Mouse (Mus musculus) gonadal fat pad, adult 2 months (tissue): ENCODE results near the gene Rrp9. TPM values are rescaled to one million over a fixed set of nuclear protein-coding genes. Genes with fewer than 3 reads are reported as not detected.

Experiments
- DNase-seq: peaks from one replicate; pipeline ENCODE4 v3.0.0-alpha.2; 2012; ENCODE audit warnings: low read depth
- polyA plus RNA-seq: library from polyadenylated mRNA; depleted of rRNA; stranded (reverse); fragments of >200 nt; gene quantifications from 2 replicates; pipeline ENCODE4 v1.2.3, GENCODE M21; 2012

The Rrp9 gene
- polyA plus RNA-seq, 1 experiment = 27.9 TPM

DNA sequence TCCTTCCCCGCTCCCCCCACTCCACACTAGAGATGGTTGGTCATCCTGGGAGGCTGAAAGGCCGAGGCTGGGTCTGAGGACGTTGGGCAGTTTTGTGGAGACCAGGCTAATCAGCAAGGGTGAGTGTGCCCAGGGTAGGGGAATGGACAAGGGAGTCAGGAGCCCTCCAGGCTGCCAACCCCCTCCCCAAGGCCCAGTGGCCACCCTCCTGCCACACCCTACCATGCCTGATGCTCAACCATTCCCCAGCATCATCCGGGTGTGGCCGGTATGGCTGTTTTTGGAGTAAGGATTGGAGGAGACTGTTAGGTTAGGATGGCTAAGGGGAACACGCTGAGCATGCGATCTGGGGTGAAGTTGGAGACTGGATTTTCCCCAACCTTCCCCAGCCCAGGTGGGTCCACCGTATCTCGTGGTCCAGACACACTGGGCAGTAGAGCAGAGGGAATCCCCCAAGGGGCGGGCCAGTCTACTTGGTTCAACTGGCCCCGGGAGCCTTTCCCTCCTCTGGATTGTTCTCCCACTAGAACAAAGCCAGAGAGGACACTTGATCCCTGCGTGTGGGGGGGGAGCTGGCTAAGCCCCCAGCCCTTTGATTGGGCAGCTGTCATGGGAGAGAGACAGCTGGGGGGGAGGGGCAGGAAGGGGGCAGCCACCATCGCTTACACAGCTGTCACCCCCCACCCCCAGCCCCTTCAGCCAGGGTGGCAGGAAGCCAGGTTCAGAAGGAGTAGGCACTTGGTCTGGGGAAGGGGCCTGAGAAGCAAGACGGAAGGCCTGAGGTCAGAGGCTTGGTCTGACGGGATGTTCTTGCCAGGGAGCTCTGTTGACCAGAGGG, 19.2 kb upstream of the Rrp9 start:
- no peak for DNase-seq

DNA sequence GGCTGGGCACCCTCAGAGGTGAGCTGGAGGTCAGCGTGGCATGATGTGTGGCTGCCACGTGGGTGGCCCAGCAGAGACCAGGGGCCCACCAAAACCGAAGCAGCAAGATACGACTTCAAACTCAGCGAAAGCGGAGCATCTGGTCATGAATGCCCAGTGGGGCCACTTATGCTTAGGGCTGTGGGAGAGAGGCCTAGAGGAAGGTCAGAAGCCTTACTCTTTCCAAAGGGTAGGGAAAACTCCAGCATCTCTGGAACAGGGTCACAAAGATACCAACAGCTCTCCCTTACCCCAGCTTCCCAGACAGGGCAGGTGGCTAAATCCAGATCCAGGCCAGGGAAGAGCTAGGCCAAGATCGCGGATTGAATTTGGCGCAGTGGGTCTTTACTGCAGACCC, 18.6 kb upstream of the Rrp9 start:
- no peak for DNase-seq

DNA sequence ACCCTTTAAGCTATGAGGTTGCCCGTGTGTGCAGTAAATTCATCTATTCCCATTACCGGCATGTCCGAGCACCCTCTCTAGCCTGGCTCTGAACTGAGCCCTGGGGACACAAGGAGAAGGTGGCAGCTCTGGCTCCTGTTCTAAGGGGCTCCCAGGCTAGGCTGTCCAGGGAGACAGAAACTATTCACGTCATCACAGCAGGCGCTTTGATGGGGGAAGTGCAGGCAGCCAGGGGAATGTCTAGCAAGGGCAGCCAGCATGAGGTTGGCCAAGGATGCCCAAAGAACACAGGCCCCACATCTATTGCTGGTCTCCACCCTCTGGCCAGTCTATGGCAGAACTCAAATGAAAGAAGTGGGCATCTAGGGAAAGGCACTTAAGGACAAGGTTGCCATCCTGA, 17.8 kb upstream of the Rrp9 start:
- no peak for DNase-seq

DNA sequence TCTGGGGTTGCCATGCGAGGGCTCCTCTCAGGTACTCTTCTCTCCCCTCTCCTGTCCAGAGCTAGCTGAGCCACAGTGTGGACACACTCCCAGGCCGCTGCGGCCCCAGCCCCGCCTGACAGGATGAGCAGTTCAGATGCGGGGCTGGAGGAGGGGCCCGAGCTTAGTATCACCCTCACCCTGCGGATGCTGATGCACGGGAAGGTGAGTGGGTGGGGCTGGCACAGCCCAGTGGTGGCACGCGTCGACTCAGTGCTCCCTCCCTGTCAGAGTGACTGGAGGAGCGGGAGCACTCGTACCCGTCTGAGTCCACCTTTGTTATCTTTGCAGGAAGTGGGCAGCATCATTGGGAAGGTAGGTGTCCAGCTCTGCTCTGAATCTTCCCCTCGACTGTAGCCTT, 15.8 kb upstream of the Rrp9 start:
- no peak for DNase-seq

DNA sequence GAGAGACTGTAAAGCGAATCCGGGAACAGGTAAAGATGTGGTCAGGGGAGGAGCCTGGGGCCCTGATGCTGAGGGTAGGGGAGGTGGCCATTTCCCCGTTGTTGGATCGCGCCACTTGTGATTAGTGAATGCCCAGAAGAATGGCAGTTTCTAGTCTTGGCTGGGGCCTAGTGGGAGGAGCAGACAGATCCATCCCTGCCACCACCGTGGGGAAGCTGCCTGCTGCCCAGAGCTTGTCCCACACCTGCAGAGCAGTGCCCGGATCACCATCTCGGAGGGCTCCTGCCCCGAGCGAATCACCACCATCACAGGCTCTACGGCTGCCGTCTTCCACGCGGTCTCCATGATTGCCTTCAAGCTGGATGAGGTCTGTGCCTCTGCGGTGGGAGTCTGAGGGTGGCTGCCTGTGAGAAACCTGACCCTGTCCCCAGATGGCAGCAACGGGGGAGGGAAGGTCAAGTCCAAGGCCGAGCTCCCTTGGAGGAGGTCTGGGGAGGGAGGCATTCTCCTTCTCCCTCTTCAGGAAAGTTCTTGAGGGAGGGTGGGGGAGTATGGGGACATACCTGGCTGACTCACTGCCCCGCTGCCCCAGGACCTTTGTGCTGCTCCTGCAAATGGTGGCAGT, 15.2 kb upstream of the Rrp9 start:
- no peak for DNase-seq

DNA sequence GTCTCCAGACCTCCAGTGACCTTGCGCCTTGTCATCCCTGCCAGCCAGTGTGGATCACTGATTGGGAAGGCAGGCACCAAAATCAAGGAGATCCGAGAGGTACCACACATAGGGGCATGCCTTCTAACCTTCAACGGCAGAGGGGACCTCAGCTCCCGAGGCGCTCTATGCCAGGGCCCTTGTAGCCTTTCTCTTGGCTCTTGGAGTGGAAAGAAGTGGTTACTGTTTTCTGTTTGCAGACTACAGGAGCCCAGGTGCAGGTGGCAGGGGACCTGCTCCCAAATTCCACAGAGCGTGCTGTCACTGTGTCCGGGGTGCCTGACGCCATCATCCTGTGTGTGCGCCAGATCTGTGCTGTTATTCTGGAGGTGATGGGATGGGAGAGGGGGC, 14.7 kb upstream of the Rrp9 start:
- no peak for DNase-seq

DNA sequence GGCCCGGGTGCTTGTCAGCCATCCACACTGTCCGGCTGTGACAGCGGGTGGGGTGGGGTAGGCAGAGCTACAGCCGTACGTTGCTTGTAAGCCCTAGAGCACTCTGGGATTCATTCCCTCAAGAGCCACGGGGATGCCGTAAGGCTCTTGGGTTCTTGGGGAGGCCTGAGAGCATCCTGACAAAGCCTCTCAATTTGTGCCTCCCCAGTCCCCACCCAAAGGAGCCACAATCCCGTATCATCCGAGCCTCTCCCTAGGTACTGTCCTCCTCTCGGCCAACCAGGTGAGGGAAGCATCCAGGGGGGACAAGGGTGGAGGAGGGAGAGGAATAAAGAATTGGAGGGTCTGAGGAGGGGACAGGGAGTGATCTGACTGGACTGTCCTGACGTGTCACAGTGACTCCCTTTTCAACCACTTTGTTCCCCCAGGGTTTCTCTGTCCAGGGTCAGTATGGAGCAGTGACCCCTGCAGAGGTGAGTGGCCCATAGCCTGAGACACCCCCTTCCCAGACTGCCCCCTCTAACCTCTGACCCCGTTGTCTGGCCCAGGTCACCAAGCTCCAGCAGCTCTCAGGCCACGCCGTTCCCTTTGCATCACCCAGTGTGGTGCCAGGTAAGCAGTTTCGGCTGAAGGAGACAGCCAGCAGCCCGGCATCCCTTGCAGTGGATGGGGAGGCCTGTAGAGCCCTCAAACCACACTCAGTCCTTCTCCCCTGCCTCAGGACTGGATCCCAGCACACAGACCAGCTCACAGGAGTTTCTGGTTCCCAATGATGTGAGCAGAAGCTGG, 13.9 kb upstream of the Rrp9 start:
- no peak for DNase-seq

DNA sequence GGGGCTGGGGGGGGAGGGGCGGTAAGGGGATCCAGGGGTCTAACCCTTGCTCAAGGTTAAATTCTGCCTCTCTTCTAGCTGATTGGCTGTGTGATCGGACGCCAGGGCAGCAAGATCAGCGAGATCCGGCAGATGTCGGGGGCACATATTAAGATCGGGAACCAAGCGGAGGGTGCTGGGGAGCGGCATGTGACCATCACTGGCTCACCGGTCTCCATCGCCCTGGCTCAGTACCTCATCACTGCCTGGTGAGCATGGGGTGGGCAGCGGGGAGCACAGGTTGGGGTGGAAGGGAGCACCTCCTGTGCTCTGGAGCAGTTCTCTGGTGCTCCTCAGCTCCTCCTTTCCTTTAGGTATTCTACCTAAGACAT, 13.3 kb upstream of the Rrp9 start:
- DNase-seq = no peak

DNA sequence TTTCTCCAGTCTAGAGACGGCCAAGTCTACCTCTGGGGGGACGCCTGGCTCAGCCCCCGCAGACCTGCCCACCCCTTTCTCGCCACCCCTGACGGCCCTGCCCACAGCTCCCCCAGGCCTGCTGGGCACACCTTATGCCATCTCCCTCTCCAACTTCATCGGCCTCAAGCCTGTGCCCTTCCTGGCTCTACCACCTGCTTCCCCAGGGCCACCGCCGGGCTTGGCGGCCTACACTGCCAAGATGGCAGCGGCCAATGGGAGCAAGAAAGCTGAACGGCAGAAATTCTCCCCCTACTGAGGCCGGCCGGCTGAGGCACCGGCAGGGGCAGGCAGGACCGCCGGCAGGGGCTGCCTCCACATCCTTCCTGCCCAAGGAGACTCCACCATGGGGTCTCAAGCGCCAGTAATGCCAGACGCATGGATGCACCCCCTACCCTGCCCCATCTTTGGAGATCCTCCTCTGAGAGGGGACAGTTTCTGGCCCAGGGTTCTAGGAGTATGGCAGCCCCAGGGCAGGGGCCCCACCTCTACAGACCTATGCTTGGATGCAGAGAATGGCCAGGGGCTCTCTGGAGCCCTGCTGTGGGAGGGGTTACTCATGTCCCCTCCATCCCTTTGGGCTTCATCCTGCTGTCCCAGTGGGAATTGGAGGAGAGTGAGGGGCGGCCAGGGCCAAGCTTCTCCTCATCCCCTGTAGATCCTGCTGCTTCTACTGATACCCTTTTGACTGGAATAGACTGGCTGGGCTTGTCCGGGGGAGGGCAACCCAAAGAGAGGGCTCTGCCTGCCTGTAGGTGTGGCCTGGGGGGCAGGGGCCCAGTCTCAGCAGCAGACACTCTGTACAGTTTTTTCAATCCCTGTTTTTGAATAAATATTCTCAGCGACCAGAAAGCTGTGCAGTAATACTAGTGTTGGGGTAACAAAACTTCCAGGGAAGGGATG, 12.4 kb upstream of the Rrp9 start:
- no peak for DNase-seq

DNA sequence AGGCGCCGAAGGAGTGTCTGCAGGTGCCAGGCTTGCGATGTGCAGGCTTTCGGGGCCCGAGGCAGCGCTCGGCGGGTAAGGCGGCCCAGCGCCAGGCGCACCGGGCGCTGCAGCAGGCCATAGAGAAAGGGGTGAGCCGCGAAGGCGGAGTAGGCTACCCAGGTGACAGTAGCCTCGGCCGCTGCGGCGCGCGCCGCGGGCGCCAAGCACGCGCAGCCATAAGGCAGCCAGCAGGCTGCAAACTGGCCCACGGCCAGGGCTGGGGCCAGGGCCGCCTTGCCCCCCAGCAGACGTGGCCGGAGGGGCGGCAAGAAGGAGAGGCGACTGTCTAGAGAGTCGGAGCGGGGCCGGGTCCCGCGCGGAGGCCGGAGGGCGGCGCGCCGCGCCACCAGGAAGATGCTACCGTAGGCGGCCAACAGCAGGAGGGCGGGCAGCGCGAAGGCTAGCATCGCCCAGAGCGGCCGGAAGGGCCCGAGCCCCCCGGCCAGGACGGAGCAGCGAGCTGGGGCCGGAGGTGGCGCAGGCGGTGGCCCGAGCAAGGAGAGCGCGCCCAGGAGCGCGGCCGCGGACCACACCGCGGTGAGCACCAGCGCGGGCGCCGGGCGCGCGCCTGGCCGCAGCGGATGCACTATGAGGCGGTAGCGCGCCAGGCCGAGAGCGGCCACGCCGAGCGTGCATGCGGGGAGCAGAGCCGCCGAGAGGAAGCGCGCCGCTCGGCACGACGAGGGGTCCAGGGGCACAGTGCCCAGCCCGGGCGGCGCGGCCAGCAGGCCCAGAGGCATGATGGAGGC, 10.8 kb upstream of the Rrp9 start:
- no peak for DNase-seq

DNA sequence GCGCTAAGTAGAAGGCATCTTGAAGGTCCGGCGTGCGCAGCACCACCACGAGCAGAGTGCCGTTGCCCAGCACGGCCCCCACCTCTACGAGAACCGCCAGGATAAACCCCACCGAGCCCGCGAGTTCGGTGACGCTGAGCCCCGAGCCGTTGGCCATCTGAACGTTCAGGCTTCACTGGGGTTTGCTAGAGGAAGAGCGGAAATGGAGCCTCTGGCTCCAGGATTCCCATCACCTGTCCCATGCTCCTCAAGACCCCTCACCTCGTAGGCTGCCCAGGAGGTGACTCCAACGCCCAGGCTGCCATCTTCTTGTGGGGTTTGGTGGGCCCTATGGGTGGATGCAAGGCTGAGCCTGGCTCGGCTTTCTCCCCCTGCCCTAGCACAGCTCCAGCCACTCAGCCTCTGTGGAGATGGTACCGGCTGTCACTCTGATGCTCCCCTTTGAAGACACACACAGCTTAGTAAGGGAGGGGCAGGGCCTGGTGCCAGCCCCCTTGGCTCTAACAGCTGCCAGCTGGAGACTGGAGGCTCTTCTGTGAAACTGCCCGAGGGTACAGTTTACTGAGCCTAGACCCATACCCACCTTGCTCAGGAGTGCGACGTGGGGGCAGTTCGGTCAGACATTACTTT, 10.1 kb upstream of the Rrp9 start, which contains the start of gene Gpr62:
Gene Gpr62 (minus strand): TSS at position 368 of the 630 bp plus-strand sequence.
- DNase-seq = no peak

DNA sequence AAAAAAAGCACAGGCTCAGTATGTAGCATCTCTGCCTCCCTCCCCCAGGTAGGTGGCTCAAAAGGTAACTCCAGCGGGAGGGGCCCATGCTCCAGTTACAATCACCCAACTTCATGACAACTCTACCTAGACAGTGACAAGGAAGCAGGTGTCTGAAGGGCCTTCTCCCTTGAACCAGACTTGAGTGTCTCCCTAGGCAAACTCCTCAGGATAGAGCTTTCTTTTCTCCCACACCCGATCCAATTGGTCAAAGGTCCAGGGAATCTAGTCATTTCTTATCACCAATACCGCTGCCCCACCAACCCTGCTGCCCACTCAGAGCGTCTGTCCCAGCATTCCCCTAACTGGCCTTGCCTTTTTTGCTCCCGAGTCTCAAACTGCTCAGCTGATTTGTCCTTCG, 9.0 kb upstream of the Rrp9 start:
- no peak for DNase-seq

DNA sequence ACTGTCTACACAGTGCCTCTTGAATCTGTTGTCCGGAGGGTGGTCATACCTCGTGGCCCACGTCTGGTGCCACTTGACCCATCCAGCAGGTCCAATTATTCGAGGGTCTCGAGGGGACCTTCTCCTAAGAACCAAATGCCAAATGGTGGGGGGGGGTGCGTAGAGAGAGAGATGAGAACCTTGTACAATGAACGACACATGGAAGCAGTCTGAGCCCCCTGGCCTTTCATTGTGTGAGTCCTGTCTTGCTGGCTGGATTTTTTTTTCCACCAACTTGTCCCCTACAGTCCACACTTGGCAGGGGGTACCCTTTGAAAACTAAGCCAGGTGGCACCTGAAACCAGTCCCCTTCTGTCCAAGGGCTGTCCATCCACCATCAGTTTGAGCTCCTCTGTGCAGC, 8.0 kb upstream of the Rrp9 start:
- no peak for DNase-seq

DNA sequence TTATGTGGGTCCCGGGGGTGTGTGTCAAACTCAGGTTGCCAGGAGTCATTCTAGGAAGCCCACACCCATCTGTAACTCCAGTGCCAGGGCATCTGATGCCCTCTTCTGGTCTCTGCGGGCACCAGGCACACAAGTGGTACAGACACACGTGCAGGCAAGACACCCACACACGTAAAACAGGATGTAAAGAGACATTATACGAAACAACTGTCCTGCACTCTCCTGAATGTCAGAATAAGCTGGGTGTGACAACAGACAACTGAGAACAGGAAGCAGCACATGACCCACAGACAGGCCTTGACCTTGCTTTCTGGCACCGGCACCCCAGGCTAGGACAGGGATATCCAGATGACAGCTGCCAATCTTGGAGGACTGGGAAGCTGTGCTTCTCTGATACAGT, 6.4 kb upstream of the Rrp9 start:
- no peak for DNase-seq

DNA sequence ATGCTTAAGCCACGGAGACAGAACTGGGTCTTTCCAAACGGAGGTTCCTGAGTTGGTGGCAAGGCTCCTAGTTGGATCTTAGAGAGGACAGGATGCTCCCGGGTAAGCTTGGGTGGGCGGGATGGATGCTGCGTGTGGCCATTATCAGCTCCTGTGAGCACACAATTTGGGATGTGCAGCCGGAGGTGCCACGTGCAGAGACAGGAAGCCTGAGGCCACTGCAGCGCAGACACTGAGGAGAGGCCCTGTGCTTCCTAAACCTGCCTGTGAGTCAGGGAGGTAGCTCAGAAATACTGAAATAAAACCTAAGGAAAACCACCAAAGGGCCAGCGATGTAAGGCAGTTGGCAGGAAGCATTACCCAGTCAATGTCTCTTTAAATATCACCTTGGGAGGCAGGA, 6.0 kb upstream of the Rrp9 start:
- DNase-seq = no peak

DNA sequence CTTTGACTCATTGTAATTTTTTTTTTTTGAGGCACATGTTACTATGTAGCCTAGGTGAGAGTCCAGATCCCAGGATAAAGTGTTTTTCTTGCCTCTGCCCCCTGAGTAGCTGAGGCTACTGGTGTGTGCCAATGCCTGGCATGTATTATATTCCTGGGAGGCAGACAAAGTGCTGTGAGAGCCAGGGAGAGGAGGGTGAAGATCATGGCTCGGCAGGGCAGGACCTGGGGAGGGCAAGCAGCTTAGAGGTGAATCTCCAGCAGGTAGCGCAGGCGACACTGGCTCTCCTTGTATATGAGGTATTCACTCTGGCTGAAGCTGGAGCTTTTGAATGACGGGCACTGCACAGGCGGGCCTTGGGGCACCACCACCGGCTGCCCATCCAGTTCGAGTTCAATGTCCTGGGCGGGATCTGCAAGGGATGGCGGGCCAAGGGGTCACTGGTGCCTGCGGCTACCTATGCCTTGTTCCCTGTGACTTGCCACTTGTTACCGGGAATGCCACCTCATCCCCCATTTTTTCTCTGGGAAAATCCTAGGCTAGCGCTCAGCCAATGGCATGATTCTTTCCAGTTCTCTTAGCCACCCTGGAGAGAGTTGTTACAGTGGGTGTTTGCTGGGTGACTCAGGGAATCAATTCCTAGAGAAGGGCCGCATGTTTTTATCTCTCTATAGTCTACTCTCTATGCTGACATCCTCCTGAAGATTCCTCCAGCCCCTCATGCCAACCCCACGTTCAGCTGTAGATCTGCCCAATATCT, 4.6 kb upstream of the Rrp9 start:
- DNase-seq = no peak

DNA sequence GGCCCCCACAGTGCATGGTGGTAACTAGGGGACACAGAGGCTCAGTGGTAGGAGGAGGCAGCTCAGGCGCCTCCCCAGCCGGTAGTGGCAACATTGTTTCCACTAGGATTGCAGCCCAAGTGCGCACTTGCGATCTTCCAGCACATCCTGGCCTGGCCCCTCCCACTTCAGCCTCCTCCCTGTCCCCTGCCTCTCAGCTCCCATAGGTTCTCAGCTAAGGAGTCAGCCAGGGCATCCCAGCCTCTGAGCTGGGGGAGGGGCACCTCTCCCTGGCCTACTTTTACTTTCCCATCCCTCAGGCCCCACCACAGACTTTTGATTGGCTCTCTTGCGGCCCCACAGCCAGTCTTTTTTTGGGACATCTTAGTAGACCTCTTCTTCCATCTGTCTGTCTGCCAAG, 3.9 kb upstream of the Rrp9 start:
- no peak for DNase-seq

DNA sequence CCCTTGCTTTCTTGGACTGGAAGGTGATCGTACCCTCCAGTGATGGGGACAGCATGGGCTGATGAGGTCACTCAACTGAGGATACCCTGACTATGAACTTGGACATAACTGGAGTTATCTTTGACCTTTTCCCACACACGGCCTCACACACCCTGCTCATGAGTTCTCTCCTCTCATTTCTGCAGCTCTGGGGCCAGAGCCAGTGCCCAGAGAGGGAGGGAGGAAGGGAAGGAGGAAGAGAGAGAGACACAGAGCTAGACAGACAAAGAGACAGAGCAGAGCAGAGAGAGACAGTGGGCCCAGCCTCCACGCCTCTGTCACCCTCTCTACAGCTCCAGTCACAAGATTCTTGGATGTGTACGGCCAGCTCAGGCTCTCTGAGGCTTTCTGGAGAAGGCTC, 3.4 kb upstream of the Rrp9 start:
- no peak for DNase-seq

DNA sequence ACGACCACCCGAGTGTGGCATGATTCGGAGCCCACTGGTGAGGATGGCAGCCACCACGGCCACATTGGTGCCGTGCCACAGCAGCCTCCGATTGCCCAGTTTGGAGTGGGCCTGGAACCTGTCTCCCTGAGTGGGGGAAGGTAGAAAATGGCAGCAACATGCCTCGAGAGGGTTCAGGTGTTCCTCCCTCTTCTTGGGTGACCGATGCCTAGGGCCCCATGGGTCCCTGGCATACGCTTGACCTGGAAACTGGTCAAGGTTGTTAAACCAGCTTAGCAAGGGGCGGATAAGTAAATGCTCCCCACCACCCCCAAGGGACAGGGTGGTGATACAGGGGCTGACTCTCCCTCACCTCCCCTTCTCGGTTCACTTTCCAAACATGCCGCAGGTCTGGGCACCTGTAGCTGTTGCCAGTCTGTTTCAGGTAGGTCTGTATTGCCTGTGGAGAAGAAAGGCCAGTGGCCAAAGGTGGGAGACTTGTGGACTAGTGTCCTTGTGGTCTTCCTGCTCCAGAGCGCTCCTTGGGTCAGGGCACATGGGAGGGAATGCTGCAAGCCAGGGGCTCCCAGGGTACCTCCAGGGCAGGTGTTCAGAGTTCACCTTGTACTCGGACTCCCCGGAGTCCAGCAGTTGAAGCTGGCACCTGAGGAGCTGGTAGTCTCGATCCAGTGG, 2.5 kb upstream of the Rrp9 start:
- DNase-seq = no peak
